Mouse (Mus musculus): ENCODE results near the gene Ccr4.

- no peak for TF ChIP-seq POLR2A (IDR thresholded peaks at IDR 0.05; ENCODE audit: low read depth, low read length)
- no peak for TF ChIP-seq CTCF (IDR thresholded peaks at IDR 0.05; ENCODE audit: extremely low read depth, insufficient read length, insufficient replicate concordance, low read depth, low read length)
These were observed 44.4 kb upstream of the Ccr4 start for GRCm38 (mm10) chr9:114549117-114549516.
